Comparison of ENCODE assay signal across 9 mouse cellular contexts in the genomic region with DNA sequence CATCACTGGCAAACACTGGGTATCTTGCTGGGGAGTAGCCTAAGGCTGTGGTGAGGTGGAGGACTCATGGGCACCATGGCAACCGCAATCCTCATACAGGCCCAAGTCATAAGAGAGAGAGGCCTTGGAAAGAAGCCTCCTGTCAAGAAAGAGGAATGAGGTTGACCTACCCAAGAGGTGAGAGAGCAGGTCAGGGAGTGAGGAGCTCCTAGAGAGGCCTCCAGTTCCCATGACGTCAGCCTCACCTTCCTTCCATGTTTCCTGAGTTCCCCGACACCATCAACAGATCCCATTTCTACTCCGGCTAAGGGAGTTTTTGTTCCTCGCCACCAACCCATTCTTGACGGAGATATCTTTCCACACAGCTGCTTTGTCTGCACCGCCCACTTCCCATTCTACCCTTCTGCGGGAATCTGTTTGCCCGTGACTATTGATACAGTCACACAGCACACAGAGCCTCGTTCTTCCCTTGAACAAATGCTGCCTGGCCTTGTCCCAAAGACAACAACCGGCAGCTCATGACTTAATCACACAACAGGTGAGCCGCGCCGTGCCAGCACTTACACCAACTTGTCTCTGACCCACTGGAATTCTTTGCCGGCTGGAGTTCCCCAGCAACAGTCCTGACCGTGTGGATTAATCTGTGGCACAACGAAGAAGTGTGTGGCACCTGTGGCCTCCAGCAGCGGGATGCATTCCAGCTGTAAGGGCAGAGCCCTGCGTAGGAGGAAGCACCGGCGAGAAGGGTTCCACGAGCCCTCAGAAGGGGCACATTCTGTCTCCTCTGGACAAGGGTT.
DNase-seq lines count a peak whose midpoint lies in the region; ATAC-seq lines count a peak whose summit lies in the region.
"Had no signal": no experiment of that assay in that cellular context is flagged by ENCODE, and none has a peak within 500 bp of the region (broad histone marks: within the 10 kb centered on the region; RNA-seq: fewer than 3 reads in every experiment).

No protein-coding gene starts in this region.

- H3K27me3 ChIP-seq in intestine, embryonic 15.5 days (replicated peaks) = no peaks in the 10 kb centered on the region
- H3K27me3 ChIP-seq in liver, embryonic 11.5 days (replicated peaks; ENCODE audit: control insufficient read depth, insufficient read depth, low read length) = no peaks in the 10 kb centered on the region
- H3K27me3 ChIP-seq in stomach, embryonic 15.5 days (replicated peaks) = no peaks in the 10 kb centered on the region
- H3K27me3 ChIP-seq in midbrain, embryonic 15.5 days (replicated peaks) = no peaks in the 10 kb centered on the region

- no peaks in the 10 kb centered on the region for H3K9me3 ChIP-seq in intestine, embryonic 15.5 days
- H3K9me3 ChIP-seq in liver, embryonic 11.5 days (ENCODE audit: control insufficient read depth, low read length) = no peaks in the 10 kb centered on the region
- H3K9me3 ChIP-seq in stomach, embryonic 15.5 days = no peaks in the 10 kb centered on the region
- no peaks in the 10 kb centered on the region for H3K9me3 ChIP-seq in midbrain, embryonic 15.5 days

- ATAC-seq in intestine, embryonic 15.5 days = peak; percentile 63
- peak; percentile 51; the same call in 1 of the 2 replicates for ATAC-seq in liver, embryonic 11.5 days (replicated peaks; ENCODE audit: low FRiP score)
- peak; percentile 80 for ATAC-seq in stomach, embryonic 15.5 days (ENCODE audit: insufficient read depth, low FRiP score, low read depth)
- ATAC-seq in midbrain, embryonic 15.5 days (replicated peaks) = no peak
- ATAC-seq: forebrain, embryonic 14.5 days had no signal

- no peaks in the 10 kb centered on the region for H3K4me1 ChIP-seq in intestine, embryonic 15.5 days (replicated peaks)
- peaks cover 15% of the 10 kb centered on the region for H3K4me1 ChIP-seq in liver, embryonic 11.5 days (replicated peaks; ENCODE audit: control insufficient read depth, insufficient read depth, low read length)
- no peaks in the 10 kb centered on the region for H3K4me1 ChIP-seq in stomach, embryonic 15.5 days
- H3K4me1 ChIP-seq in midbrain, embryonic 15.5 days = no peaks in the 10 kb centered on the region

- no peak overlapping the region for H3K9ac ChIP-seq in intestine, embryonic 15.5 days
- H3K9ac ChIP-seq in liver, embryonic 11.5 days (ENCODE audit: low read depth, low read length) = no peak overlapping the region
- H3K9ac ChIP-seq in stomach, embryonic 15.5 days = no peak overlapping the region
- H3K9ac ChIP-seq in midbrain, embryonic 15.5 days = no peak overlapping the region

- no peak overlapping the region for H3K27ac ChIP-seq in intestine, embryonic 15.5 days
- H3K27ac ChIP-seq in liver, embryonic 11.5 days (ENCODE audit: low read depth, low read length) = no peak overlapping the region; the same call in 1 of the 2 replicates
- peak overlapping the region; percentile 51; the same call in 1 of the 2 replicates for H3K27ac ChIP-seq in stomach, embryonic 15.5 days
- no peak overlapping the region for H3K27ac ChIP-seq in midbrain, embryonic 15.5 days

- WGBS in intestine, embryonic 15.5 days = 77% methylated on average over 22 of the region's 22 CpGs
- 35% methylated on average over 22 of the region's 22 CpGs for WGBS in liver, embryonic 11.5 days
- WGBS in stomach, embryonic 15.5 days = 58% methylated on average over 22 of the region's 22 CpGs
- 82% methylated on average over 22 of the region's 22 CpGs for WGBS in midbrain, embryonic 15.5 days

- no peak overlapping the region for H3K4me3 ChIP-seq in intestine, embryonic 15.5 days (replicated peaks)
- no peak overlapping the region for H3K4me3 ChIP-seq in liver, embryonic 11.5 days (ENCODE audit: low read depth, low read length)
- no peak overlapping the region for H3K4me3 ChIP-seq in stomach, embryonic 15.5 days (replicated peaks)
- no peak overlapping the region for H3K4me3 ChIP-seq in midbrain, embryonic 15.5 days

- no peak overlapping the region for H3K4me2 ChIP-seq in intestine, embryonic 15.5 days (replicated peaks)
- H3K4me2 ChIP-seq in liver, embryonic 11.5 days = peak overlapping the region; percentile 43
- no peak overlapping the region for H3K4me2 ChIP-seq in stomach, embryonic 15.5 days
- no peak overlapping the region for H3K4me2 ChIP-seq in midbrain, embryonic 15.5 days

- no peaks in the 10 kb centered on the region for H3K36me3 ChIP-seq in intestine, embryonic 15.5 days
- H3K36me3 ChIP-seq in liver, embryonic 11.5 days (ENCODE audit: control insufficient read depth, insufficient read depth, low read length) = no peaks in the 10 kb centered on the region
- no peaks in the 10 kb centered on the region for H3K36me3 ChIP-seq in stomach, embryonic 15.5 days
- no peaks in the 10 kb centered on the region for H3K36me3 ChIP-seq in midbrain, embryonic 15.5 days (replicated peaks)

- peak; percentile 21 for DNase-seq in ovary, postnatal 36 days (ENCODE audit: low spot score)
- no peak for DNase-seq in ovary, postnatal 14 days (ENCODE audit: low spot score)
- no peak for DNase-seq in liver, embryonic 11.5 days (ENCODE audit: low spot score)
- DNase-seq in right cerebral cortex, postnatal 14 days = no peak
- DNase-seq: thymus, adult 18-20 months had no signal
